Mouse (Mus musculus): ENCODE data around the gene Gm3448. TPM values are rescaled to one million over a fixed set of nuclear protein-coding genes. Genes with fewer than 3 reads are reported as not detected.

Gene Gm3448
- total and polyA plus RNA-seq, 3 experiments, result 2.0 to 4.2 (median 3.8) TPM

DNA sequence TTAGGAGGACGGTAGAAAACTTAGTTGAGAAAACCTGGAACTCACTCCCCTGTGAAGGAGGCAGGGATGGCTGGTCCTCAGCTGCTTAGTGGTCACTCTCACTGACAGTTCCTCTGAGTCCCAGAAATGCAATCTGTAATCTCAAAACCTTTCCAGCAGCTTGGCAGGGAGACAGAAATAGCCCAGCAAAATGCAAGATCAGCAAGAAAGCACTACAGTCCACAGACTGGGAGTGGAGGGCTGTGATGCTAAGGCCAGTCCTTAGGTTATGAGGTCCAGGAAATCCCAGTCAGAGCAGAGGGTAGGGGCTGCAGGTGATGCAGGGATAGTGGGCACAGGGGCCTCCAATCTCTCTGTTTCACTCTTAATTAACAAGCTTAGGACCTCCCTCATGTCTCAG is 25.6 kb upstream of the Gm3448 start:
- Histone ChIP-seq H3K9ac (ENCODE audit: insufficient read depth, low read depth) (no peak overlapping the region), H3K27ac (ENCODE audit: insufficient read depth, low read depth) (no peak overlapping the region), H3K36me3 (replicated peaks in 1 of 2; ENCODE audit: control insufficient read depth in 1 of 2, insufficient read depth in 1 of 2, low read length in 1 of 2) (peaks cover 29 to 60% of the 10 kb centered on the region in 2 experiments), H3K4me2 (ENCODE audit: insufficient read depth, low read depth, poor library complexity, severe bottlenecking) (no peak overlapping the region), H3K79me2 (replicated peaks; ENCODE audit: control insufficient read depth, extremely low read depth, insufficient read depth, poor library complexity, severe bottlenecking) (no peaks in the 10 kb centered on the region), H3K4me3 (replicated peaks in 1 of 3; ENCODE audit: low read depth in 2 of 3, low read length in 2 of 3, poor library complexity in 1 of 3) (no peak overlapping the region), H3K4me1 (ENCODE audit: control insufficient read depth in 1 of 2, insufficient read depth in 2 of 2) (no peaks in the 10 kb centered on the region), H3K9me3 (replicated peaks; ENCODE audit: low read length) (no peaks in the 10 kb centered on the region), H3K27me3 (replicated peaks) (no peaks in the 10 kb centered on the region)
- dilution Hi-C loops (cut with MboI; ENCODE audit: extremely low pct_ligation_motif_present, extremely low pct_unique_long_range_greater_than_20kb, low sequenced_read_pairs), result no loop called here
- no peak for DNase-seq (ENCODE audit: extremely low read depth)
- TF ChIP-seq CHD1 (IDR thresholded peaks at IDR 0.05; ENCODE audit: low read depth, low read length), result no peak
- TF ChIP-seq ZNF384 (IDR thresholded peaks at IDR 0.05; ENCODE audit: low read depth, low read length), result no peak
- no peak for TF ChIP-seq USF1 (IDR thresholded peaks at IDR 0.05; ENCODE audit: low read depth, low read length)
- no peak for TF ChIP-seq PAX5 (IDR thresholded peaks at IDR 0.05; ENCODE audit: low read length)
- no peak for TF ChIP-seq ZMIZ1 (IDR thresholded peaks at IDR 0.05; ENCODE audit: low read depth, low read length)
- no peak for TF ChIP-seq MYC (IDR thresholded peaks at IDR 0.05; ENCODE audit: low read depth, low read length)
- no peak for TF ChIP-seq ZC3H11A (IDR thresholded peaks at IDR 0.05; ENCODE audit: low read depth, low read length)
- TF ChIP-seq BHLHE40 (IDR thresholded peaks at IDR 0.05; ENCODE audit: low read depth, low read length), result no peak
- TF ChIP-seq TBP (conservative IDR thresholded peaks at IDR 0.05; ENCODE audit: low read depth, low read length), result no peak
- TF ChIP-seq MXI1 (IDR thresholded peaks at IDR 0.05; ENCODE audit: low read depth, low read length), result no peak
- in situ Hi-C loops (cut with MboI; ENCODE audit: low pct_ligation_motif_present, low pct_unique_long_range_greater_than_20kb, low sequenced_read_pairs), result no loop called here

GRCm38 (mm10) chr17:15066066-15066465 is 24.7 kb upstream of the Gm3448 start:
- H3K4me1 ChIP-seq (ENCODE audit: control insufficient read depth in 1 of 2, insufficient read depth in 2 of 2), result no peaks in the 10 kb centered on the region
- no peaks in the 10 kb centered on the region for H3K79me2 ChIP-seq (replicated peaks; ENCODE audit: control insufficient read depth, extremely low read depth, insufficient read depth, poor library complexity, severe bottlenecking)
- dilution Hi-C loops (cut with MboI; ENCODE audit: extremely low pct_ligation_motif_present, extremely low pct_unique_long_range_greater_than_20kb, low sequenced_read_pairs), result no loop called here
- in situ Hi-C loops (cut with MboI; ENCODE audit: low pct_ligation_motif_present, low pct_unique_long_range_greater_than_20kb, low sequenced_read_pairs), result no loop called here
- H3K36me3 ChIP-seq (replicated peaks in 1 of 2; ENCODE audit: control insufficient read depth in 1 of 2, insufficient read depth in 1 of 2, low read length in 1 of 2), result peaks cover 37 to 69% of the 10 kb centered on the region in 2 experiments
- DNase-seq (ENCODE audit: extremely low read depth), result peak; percentile 6
- no peaks in the 10 kb centered on the region for H3K27me3 ChIP-seq (replicated peaks)
- H3K9me3 ChIP-seq (replicated peaks; ENCODE audit: low read length), result no peaks in the 10 kb centered on the region
- no peak overlapping the region for H3K27ac ChIP-seq (ENCODE audit: insufficient read depth, low read depth)
- H3K9ac ChIP-seq (ENCODE audit: insufficient read depth, low read depth), result no peak overlapping the region
- no peak overlapping the region for H3K4me2 ChIP-seq (ENCODE audit: insufficient read depth, low read depth, poor library complexity, severe bottlenecking)
- no peak overlapping the region for H3K4me3 ChIP-seq (replicated peaks in 1 of 3; ENCODE audit: low read depth in 2 of 3, low read length in 2 of 3, poor library complexity in 1 of 3)
- TF ChIP-seq ZMIZ1 (IDR thresholded peaks at IDR 0.05; ENCODE audit: low read depth, low read length) (no peak), HCFC1 (IDR thresholded peaks at IDR 0.05; ENCODE audit: low read depth, low read length) (no peak), RCOR1 (conservative IDR thresholded peaks at IDR 0.05; ENCODE audit: low read depth, low read length) (no peak), UBTF (IDR thresholded peaks at IDR 0.05; ENCODE audit: low read depth, low read length) (no peak), RAD21 (IDR thresholded peaks at IDR 0.05; ENCODE audit: low read depth, low read length) (no peak), GABPA (IDR thresholded peaks at IDR 0.05; ENCODE audit: insufficient replicate concordance, low read depth, low read length) (no peak)
